Mouse (Mus musculus) right cerebral cortex, postnatal 14 days (tissue): ENCODE measurements around the gene Akap1.

Source experiments
- DNase-seq: peaks from one replicate; pipeline ENCODE4 v3.0.0; 2022

Akap1 gene

DNA sequence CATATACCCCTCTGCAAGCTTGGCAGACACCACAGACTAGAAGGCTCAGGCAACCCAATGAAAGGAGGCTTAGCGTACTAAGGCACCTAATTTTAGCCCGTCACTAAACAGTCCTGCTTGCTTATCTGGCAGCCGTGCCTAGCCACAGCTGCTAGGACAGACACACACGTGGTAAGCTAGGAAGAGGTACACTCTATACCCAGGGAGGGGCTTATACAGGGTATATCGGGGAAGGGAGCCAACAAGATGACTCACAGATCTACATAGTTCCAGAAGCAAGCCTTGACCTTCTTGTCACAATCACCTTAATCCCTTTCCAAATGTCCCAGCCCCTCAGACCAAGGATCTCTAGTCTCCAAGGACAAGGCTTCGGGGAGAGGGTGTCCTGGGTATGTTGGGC lies 23.0 kb downstream of the Akap1 start:
- no peak for DNase-seq

DNA sequence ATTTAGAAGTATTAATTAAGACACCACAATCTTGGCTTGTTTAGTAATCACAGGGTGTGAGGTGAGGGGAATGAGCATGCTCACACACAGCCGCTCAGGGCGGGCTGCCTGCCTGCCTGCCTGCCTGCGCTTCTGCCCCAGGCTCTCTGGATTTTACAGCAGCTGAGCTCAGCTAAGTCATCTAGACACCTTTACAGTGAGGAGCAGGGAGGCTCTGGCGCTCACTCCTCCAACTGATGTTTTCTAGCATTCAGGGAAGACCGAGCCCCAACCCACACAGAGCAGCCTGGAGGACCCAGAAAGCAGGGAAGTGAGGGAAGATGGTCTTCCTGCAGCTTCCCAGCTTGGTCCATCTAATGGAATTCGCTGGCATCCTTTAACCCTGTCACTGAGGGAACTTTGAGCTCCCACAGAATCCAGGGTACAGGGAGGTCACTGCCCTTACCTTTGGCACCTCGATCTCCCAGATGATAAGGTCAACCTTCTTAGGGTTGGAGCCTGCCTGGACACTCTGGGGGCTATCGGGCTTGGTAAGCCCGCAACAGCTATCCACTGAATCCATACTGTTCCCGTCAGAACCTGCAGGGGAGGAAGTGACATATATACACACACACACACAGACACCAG lies 23.5 kb downstream of the Akap1 start:
- no peak for DNase-seq

DNA sequence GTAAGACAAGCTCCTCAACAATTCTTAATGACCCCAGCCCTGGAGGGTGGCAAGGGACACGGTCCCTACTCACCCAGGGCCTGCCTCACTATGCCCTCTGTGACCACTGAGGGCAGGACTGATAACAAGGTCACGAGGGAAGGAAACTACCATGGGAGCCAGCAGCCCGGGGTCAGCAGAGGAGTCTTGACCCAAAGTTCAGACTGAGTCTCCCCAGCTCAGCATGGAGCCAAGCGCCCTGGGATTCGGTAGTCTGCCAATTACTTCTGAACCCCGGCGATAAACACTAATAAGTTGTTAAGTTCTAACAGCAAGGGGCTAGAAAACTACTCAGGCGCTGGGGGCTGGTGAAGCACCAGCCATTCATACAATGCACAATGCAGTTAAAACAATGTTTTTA lies 24.1 kb downstream of the Akap1 start:
- no peak for DNase-seq

DNA sequence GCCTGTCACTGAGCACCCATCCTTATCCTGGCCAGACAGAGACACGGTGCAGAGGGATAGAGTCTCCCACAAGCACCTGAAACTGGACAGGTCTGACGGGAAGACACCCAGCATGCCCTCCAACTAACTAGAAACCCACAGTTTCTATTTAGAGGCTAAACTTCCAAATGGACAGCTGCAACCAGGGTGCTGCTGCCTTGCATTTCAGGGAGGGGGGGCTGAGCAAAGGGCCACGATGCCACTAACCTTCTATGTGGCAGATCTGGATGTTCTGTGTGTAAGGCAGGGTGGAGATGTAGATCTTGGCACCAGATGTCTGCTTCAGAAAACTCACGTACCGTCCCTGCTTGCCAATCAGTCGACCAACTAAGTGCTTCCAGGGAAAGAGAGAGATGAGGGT lies 25.0 kb downstream of the Akap1 start:
- no peak for DNase-seq

DNA sequence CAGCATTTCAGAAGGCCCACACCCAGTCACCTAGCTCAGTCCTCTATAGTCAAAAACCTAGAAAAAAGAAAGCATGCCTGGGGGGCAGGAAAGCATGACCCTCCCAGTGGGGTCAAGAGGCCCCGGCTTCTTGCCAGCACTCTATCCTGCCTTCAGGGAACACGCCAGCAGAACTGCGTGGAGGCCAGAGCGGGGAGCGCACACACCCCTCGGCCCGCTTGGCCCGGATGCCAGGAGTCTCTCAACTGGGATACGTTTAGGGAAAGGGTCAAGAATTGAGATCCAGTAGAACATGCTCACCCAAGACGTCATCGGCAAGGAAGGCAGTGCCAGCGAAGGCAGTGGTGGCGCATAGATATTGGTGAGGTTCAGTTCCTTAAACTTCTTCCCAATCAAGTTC lies 25.8 kb downstream of the Akap1 start:
- DNase-seq = no peak

DNA sequence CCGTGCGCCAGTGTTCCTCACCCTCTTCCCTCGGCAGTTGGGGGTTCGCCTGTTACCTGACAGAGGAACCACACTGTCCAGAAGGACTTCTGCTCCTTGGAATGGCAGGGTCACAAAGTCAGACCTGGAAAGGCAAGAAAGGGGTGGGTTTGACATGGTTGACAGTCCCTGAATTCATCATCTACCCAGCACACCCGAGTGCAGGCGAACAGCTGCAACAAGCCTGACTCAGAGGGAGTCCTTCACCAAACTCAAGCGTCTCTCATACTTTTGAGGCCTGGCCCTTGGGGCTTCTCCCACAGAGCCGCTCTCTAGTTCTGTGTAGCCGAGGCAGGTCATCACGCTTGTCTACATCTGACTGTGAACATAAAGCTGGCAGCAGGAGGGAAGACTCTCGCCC lies 29.8 kb downstream of the Akap1 start:
- no peak for DNase-seq

DNA sequence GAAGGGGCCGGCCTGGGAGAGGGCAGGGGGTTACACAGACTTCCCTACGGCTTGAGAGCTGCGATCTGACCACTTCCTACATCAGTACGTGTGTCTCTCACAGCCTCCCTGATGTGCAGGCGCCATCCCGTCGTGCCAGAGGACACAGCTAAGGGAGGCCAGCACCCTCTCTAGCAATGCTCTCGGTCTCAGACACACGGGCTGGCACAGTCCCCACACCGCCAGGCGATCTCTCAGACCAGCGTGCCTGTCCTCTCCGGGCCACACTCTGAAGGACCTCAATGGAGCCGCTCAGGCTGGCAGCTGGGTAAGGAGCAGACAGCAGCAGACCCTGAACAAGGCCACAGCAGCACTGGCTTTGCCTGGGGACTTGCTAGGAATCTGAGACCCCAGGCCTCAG lies 30.3 kb downstream of the Akap1 start:
- DNase-seq = no peak

DNA sequence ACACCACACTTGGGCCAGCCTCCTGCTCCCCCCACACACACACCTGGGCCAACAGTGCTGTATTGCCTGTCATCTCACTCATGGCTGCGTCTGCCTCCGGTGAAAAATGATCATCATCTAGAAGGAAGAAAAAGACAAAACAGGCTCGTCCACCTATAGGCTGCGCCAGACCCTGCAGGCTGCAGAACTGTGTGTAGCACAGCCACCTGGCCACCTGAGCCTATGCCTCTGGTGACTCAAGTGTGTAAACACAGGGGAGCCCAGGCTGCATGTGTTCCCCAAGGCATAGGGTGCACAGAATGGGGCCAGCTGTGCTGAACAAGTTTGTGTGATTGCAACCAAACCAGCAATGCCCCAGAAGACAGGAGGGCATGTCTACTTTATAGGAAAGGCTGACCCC lies 31.3 kb downstream of the Akap1 start:
- DNase-seq = no peak

DNA sequence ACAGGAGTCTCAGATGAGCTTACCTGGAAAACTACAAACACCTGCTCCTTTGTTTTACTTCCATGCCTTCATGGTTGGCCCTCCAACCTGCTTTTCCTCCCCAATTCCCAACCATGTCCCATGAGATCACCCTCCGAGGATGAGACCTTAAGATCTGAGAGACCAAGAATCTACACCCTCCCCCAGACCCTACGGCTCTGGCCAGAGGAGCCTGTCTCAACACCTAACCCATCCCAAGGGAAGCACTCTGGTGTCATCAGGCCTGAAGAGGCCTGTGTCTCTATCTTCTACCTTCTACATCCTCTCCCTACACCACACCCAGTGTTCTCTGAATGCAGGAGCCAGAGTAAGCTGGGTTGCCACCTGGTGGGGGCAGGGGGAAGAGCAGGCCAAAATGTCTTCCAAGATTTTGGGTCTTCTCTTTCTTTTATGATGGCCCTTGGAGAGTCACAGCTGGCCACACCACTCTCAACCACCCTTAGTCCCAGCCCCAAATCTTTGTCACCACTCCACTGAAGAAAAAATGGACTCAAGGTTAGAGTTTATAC lies 34.1 kb downstream of the Akap1 start:
- DNase-seq = no peak

DNA sequence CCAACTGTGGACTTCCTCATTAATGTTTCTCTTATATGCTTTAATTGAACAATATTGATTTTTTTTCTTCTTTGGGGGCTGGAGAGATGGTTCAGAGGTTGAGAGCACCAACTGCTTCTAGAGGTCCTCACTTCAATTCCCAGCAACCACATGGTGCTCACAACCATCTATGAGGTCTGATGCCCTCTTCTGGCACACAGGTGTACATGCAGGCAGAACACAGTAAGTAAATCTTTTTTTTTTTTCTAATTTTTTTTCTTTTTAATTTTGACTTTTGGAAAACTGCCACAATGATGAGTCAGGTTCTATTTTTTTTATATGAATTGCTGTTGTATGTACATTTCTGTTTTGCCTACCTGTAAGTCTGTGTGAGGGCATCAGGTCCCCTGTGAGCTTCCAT lies 35.9 kb downstream of the Akap1 start:
- DNase-seq = no peak

DNA sequence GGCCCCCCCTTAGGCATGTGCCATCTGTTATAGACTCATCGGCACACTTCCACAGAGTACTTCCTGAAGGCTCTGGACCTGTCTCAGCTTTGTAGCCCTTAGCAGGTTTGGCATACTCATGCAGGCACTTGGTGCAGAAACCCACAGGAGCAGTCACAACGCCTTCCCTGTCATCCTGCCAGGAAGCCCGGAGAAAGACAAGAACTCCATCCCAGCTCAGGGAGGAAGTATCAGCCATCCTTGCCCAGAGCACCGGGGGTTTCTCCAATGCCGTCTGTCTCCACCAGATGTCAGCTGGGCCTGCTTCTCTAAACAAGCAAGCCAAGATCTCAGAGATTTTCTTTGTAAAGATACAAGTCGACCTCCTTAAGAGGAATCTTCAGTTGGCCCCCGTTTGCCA lies 38.5 kb downstream of the Akap1 start:
- no peak for DNase-seq

DNA sequence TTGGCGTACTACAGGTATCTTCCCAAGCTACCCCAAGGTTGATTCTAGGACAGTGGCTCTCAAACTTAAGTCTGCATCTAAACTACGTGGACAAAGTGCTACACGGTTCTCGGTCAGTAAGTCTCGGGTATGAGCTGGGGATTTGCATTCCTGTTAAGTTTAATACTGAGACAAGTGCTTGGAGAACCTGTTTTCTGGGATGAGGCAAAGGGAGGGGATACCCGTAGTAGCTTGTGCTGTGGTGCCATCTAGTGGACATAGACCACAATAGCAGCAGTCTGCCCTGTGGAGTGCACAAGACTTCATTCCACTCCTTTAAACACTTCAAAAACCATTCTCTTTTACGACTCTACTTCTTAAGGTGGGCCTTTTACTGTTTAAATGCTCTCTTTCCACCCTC lies 41.4 kb downstream of the Akap1 start:
- peak; percentile 42 for DNase-seq

DNA sequence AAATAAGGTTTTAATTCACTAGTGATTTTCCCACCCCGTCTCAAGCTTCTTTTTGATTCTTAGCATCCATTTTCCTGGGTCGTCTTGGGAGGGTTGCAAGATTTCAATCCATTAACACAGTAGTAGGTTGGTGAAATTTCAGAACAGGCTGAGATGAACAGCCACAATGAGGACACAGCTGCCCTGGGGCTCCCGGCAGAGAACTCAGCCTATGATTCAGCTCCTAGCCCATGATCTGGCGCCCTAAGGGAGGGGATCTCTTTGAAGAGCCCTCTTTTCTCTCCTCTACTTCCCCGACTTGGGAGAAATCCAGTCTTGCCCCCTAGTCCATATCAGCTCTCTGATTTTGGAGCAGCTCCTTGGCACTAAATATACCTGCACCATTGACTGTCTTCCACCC lies 41.9 kb downstream of the Akap1 start:
- no peak for DNase-seq

DNA sequence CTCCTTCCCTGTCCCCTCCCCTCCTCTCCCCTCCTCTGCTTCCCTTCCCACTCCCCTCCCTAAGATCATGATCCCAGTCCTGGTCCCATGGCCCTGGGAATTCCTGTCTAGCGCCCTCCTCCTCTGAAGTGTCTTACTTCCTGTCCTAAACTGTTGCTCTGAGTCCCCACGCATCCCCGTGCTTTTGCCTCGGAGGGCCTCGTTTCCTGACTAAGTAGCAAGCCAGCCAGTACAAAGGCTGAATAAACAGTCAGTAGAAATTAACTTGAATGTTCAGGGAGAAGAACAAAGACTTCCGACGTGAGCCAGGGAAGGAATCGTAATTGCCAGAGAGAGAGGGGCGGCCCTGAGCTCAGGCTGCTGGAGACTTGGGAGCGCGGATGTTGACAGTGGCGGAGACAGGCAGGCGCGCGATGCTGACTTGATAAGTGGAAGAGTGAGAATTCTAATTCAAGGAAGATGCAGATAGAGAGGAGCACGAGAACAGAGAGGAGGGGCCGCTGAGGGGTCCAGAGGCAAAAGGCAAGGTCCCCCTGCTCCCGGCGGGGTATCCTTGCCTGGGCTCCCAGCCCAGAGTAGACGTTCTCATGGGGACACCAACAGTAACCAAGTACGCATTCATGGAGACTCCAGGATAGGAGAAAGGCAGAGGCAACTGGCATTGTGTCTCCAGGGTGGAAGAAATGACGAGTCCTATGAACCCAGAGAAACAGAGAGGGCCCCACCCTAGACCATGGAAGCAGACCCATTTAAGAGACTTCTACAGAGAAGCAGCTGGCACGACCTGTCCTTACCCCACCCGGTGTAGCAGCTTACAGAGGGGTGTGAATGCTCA lies 43.4 kb downstream of the Akap1 start:
- DNase-seq = no peak

DNA sequence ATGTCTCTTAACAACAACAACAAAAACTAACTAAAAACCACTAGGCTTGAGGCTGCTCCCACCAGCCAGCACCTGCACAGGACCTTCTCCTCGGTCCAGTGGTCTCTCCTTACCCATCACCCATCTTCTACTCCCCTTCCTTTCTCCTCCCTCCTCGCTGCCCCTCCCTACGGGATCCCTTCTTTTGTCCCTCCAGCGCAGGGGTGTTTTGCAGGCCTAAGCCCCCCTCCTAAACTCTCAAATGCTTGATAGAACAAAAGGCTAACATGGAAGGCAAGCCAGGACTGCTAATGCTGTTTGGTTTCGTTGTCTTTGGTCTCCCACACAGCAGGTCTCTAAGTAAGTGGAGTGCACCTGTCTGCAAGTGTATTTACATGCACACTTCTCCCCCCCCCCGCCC lies 44.1 kb downstream of the Akap1 start:
- no peak for DNase-seq

DNA sequence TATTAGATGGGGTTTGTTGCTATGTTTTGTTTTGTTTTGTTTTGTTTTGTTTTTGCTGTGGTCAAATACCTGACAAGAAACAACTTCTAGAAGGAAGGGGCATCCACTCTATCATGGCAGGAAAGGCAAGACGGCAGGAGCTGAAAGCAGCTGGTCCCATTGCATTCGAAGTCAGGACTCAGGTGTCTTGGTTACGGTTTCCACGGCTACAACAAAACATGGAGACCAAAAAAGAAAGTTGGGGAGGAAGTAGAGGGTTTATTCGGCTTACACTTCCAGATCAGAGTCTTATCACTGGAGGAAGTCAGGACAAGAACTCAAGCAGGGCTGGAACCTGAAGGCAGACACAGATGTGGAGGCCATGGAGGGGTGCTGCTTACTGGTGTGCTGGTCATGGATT lies 47.3 kb downstream of the Akap1 start:
- no peak for DNase-seq

DNA sequence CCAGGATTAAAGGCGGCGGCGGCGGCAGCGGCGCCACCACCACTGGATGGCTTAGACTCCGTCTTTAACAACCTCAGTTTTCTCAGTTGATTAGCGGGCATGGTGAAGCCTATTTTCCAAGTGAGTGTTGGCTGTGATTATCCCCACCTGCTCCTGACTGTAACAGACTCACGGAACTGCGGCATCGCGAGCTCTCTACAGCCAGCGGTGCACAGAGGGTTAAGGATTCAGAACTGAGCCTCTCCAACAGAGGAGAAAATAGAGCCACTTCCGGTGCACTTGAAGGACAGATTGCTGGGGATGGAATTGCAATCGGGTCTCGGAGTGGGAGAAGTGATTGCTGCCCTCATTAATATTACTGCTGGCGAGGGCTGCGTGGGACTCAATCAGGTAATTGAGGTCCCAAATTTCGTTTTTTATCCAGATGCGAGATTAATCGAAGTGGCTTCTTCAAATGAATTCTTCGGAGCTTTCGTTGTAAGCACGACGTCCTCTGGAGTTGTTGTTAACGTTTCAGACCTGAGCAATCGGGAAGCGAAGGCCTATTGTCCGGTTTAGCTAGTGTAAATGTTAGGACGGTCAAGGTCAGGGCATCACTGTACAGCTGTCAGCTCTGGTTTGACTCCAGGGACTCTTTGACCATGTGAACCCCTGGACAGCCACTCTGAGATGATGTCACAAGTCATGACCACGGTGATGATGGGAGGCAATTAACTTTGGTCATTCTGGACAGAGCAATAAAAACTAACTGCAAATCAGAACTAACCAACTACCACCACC lies 61.0 kb downstream of the Akap1 start:
- no peak for DNase-seq

DNA sequence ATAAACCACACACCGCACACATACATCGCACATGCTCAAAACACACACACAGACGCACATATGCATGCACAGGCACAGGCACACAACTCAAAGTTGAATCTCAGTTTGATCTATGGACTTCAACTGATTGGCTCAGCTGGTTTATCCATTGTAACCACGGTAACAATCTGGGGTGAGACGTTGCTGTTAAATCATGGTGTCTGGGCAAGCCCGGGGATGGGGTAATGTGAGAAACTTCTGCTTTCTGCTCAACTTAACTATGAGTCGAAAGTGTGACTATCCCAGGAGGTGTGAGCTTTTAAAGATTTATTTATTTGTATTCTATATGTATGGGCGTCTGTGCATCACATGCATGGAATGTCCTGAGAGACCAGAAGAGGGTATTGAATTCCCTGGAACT lies 68.2 kb downstream of the Akap1 start:
- DNase-seq = no peak

DNA sequence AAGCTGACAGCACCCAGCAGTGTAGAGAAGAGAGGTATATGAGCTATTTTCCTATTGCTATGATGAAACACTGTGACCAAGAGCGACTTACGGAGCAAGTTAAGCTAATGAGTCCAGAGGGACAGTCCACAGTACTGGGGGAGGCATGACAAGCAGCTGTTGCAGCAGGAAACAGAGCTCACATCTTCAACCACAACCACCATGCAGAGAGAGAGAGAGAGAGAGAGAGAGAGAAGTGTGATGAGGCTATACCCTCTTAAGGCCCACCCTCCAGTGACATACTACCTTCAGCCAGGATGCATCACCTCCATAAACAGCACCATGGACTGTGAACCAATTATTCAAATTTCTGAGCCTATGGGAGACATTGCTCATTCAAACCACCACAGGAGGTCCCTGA lies 74.5 kb downstream of the Akap1 start:
- no peak for DNase-seq

DNA sequence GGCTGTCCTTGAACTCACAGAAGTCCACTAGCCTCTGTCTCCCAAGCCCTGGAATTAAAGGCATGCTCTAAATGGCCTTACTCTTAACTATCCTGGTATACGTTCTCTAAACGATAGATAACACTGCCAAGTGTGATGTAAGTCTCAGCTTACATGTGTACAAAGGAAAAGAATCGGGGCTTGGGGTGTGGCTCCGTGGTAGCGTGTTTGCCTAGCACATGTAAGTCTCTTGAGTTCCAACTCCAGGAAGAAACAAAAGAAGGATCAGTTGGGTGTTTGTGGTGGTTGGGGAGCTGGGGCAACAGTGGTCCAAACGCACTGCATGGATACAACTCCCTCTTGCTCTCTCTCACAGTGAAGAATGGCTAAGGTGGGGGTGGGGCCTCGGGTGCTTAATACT lies 77.6 kb downstream of the Akap1 start:
- DNase-seq = no peak

DNA sequence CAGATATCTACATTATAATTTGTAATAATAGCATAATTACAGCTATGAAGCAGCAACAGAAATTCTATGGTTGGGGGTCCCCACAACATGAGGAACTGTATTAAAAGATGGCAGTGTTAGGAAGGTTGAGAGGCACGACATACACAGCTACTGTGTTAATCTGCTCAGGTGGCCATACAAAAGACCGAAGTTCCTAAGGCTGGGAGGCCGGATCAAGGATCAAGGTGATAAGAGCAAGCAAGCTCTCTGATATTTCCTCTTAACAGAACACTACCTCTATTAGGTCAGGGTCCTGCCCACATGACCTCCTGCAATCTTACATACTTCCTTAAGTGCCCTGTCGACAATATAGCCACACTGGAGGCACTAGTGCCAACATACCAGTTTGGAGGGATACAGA lies 80.9 kb downstream of the Akap1 start:
- DNase-seq = no peak

DNA sequence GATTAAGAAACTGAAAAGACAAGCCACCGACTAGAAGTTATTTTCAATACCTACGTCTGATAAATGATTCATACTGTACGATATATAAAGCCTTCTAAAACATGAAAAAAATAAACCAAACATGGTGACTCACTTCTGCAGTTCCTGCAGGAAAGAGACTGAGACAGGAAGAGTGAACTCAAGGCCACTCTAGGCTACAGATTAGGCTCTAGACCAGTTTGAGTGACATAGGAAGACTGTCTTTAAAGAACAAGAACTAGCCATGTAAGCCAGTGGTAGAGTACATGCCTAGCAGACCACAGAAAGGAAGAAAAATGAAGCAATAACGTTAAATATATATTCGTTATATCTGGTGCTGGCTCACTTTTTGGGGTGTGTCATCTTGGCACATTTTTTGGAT lies 81.9 kb downstream of the Akap1 start:
- DNase-seq = no peak
